Mouse (Mus musculus) embryo, embryonic 10.5 days (tissue): ENCODE measurements around the gene Btbd9.

Source experiments
- DNase-seq: peaks from one replicate; pipeline ENCODE4 v3.0.0-alpha.2; 2015; ENCODE audit warnings: low spot score

Btbd9 gene

DNA sequence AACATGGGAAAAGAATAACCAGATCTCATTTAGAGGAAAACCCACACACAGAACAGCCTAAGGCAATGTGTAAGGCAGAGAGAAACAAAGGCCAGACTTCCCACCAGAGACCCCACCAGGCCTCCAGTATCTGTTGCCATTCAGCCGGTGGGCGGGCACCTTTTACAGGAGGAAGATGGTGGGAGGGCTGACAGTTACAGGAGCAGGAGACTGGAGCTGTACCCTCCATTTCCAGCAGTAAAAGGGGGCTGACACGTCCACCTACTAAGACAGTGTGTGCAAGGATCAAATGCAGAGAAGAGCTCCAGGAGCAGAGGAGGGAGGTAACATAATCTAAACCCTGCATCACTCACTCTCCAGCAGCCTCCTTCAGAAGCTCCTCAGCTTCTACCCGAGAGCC, 123.0 kb downstream of the Btbd9 start:
- DNase-seq: no peak

- DNase-seq: no peak
Observed at GRCm38 (mm10) chr17:30452363-30452762, 123.9 kb downstream of the Btbd9 start.

GRCm38 (mm10) chr17:30448562-30448961, 127.7 kb downstream of the Btbd9 start:
- DNase-seq: no peak

- no peak for DNase-seq
Observed at GRCm38 (mm10) chr17:30445805-30446441, 130.4 kb downstream of the Btbd9 start.

DNA sequence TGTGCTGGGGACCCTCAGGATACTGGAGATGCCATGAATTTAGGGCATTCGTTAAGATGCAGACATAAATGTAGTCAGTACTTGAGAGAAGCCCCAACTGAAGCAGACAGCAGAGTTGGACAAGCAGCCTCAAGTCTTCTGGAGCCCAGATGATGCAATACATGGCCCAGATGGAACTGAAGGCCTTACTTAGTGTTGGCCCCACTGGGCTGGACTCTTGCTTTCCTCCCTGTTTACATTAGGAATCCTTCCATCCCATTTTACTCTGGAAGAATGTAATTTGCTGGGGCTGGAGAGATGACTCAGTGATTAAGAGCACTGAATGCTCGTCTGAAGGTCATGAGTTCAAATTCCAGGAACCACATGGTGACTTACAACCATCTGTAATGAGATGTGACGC, 136.6 kb downstream of the Btbd9 start:
- no peak for DNase-seq

DNA sequence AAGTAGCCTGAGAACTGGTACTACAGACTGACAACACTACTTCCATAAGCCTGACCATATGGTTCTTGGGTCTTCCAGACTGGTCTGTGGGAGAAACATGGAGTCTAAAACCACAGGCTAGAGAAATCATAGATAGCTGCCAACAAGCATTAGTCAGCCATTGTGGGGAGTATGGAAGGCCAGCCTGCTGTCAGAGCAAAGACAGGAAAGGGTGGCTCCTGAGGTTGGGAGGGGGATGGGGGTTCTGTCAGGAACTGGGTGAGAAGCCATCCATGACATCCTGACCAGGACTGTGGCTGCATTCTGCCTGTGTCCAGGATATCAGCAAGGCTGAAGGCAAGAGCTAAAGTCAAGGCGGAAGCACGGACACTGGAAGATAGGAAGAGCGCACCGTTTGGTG, 137.5 kb downstream of the Btbd9 start:
- DNase-seq: no peak

DNA sequence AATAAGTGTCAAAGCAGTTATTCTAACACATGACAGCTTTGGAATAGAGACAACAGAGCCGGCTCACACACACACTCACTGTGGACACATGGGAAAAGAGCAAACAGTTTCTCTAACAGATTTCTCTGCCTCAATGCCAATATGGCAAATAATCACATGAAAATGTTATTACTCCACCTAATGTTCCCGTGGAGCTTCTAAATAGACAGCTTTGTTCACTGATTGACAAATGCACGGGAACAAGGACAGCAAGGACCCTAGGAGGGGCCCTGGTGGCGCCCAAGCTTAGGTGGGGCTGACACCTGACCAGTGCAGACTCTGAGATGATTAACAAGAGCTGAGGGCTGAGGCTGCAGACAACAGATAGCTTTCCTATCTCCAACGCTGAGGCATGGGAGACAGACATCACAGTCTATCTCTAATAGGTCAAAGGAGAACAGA, 140.2 kb downstream of the Btbd9 start:
- DNase-seq: no peak

DNA sequence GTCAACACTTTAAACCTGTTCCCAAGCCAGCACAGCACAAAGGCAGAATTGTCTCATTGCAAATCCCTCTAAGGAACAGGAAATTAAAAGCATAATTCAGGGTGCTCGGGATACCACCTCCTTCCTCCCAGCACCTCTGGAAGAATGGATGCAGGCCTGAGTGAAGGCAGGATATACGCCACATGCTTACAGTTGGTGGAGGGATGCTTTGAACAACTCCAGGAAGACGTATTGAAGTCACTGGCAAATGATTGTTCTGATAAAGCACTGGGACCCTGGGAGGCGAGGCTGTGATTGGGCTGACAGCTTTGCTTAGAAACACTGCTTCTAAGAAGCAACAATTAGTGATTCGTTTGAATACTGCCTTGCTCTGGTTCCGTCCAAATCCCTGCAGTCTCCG, 140.8 kb downstream of the Btbd9 start:
- no peak for DNase-seq

- no peak for DNase-seq
Observed at GRCm38 (mm10) chr17:30432094-30432493, 144.2 kb downstream of the Btbd9 start.

DNA sequence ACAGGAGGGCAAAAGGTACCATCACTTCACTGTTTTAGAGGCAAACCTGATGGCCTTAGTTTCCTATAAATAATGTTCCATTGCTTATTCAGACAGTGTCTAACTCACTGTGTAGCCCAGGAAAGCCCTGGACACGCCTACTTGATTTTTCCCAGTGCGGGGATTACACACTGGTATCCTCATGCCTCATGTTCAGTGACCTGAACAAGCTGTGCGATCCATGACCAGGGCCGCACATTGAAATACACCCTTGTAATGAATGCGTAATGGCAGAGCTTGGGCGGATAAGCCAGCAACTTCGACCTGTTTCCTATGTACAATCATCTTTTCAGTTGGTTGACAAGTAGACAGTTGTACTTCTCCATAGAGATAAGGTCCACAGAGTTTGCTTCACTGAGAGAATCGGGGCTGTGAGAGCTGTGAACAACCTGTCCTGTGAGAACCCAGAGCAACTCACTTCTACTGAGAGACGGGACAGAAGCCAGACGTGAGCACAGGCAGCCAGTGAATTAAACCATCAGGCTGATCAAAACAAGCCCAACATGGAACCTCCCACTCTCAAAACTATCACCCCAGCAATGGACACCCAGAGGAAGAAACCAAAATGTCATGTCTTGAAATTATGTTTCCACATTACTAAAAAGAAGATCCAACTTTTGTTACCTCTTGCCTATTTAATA, 145.2 kb downstream of the Btbd9 start:
- no peak for DNase-seq

- no peak for DNase-seq
Observed at GRCm38 (mm10) chr17:30428661-30429060, 147.6 kb downstream of the Btbd9 start.

DNA sequence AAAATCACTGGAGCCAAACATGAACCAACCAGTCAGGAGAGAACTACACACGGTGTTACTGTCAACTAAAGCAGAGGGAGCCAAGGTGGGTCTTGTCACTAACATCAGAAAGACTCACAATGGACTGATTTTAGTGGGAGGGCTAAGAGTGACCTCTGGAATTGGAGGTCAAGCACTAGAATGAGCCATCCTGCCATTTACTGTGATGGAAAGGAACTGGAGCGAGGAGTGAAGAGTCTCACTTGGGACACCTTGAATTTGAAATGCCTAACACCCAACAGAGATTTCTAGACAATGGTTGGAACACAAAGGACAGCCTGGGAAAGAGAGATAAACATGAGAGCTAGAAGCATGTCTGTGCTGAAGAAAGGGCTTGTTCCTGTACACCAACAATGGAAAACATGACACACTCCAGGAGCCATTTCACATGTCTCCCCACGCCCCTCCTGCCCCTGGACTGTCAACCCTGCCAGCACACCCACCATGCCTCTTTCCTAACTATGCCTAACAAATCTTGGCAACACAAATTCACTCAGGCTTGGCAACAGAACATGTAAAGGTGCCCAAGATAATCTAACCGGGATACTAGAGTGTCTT, 152.9 kb downstream of the Btbd9 start:
- DNase-seq: no peak

DNA sequence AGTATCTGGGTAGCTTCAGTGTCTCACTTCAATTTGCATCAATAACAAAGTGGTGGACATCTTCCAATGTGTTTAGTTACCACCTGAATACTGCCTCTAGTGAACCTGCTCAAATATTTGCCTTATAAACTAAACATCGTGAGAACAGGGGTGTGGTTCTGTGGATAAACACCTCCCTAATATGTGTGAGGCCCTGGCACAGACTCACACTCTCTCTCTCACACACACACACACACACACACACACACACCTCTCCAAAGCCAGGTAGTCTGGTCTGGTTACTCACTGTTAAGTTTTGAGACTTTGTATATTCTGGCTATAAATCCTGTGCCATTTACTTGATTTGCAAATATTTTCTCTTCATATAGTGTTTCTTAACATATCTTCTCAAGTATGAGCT, 154.0 kb downstream of the Btbd9 start:
- DNase-seq: no peak

DNA sequence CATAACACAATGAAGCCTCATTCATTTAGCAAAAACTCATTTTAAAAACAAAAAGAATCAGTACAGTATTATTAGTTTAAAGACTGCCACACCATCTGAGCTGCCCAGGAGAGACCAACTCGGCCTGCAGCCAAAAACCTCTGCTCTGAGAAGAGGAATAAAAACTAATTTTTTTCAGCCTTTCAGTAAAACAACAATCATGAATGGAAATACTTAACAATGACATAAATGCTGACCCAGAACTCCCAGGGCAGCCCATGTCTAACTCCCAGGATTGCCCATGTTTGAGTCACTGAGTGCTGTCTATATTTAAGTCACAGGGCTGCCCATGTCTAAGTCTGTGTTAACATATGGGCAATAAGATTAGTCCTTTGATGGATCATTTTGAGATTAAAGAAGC, 155.0 kb downstream of the Btbd9 start:
- DNase-seq: no peak

DNA sequence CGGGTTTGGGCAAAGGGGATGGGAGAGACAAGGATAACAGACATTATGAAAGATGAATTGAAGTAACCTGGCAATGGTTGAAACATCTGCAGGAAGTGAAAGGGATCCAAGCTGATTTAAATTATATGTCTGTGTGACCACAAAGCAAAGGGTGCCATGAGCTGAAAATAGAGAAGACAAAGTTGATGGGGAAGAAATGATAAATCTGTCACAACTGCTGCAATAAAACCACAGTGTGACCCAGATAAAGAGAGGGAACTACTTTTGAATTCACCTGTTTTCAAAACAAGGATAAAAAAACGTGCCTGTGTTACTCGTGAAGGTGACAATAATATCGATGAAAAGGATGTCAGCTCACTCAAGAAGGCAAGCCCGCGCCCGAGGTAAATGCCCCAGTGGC, 156.8 kb downstream of the Btbd9 start:
- DNase-seq: no peak

DNA sequence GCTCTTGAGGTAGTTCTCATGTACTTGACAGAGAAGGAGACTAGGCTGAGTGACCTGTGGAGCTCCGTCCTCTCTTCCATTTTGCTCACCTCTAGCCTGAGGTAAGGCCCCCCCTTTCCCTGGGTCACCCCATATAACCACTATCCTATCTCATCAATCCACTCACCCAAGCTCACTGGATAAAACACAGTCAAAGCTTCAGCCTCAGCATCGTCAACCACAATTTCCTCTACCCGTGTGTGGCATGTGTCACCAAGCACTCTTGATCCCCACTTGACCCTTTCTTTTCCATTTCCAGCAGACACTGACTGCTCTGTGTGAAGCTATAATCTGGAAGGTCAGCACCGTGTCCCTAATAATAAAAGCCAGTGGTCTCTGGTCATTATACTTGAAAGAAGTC, 157.8 kb downstream of the Btbd9 start:
- DNase-seq: no peak

DNA sequence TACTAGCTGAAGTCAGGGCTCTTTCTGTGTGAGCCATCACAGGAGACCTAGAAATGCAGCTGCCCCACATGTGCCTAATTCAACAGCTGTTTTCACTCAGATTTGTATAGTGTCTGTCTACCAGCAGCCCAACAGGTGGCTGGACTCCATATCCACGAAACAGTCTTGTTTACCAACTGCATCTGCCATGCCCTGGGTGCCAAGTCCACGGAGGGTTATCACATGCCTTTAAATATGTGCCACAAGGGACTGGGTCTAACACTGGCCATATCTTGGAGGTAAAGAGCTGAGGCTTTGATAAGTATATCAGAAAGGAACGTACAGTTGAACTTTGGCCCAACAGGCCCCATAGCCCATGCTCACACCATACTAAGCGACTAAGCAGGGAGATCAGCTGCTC, 159.2 kb downstream of the Btbd9 start:
- DNase-seq: peak; percentile 20

DNA sequence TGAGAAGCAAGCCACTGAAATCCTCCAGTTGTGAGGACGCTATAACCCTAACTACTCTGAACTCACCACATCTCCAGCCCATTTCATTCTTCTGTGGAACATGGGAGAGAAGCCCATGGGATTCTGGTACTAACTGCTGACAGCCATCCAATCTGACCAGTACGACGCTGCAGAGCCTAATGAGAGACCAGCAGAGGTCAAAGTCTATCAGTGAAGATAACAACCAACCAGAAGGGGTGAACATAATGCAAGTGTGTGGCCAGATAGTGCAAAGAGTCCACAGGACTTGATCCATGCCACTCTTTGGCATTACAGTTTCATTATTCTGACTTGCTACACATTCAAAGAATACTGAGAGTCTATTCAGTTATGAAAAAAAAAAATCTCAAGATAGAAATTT, 160.6 kb downstream of the Btbd9 start:
- DNase-seq: no peak

DNA sequence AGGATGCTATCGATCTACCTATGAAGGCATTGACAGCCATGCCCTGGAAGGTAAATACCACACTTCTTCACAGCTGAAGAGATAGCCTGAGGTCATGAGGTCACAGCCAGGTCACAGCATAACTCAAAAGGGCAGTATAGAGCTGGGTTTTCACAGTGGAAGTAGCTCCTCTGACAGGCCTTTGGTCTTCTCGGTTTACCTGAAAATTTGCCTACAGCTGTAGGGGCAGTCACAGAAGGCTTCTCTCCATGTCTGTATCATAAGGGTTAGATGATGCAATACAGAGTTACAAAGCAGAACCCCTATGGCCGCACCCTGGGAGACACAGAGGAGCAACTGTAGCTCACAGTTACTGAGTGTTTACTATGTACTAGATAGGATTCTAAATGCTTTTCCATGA, 163.3 kb downstream of the Btbd9 start:
- no peak for DNase-seq

DNA sequence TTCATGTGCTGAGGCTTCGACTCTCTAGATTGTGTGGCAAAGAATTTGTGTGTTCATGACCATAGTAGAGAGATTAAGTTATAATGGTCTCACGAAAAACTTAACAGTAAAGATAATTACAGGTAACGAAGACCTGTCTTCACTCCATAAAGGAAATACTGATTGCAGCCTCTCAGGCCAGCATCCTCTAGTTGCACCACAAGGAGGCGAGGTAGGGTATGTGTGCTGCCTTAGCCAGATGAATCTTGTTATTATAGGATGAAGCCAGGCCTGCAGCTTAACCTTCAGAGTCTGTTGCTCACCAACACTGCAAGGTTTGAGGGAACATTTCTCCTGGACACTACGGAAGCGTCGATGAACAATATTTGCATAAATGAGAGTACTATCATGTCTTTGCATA, 170.3 kb downstream of the Btbd9 start:
- DNase-seq: no peak

- no peak for DNase-seq
Observed at GRCm38 (mm10) chr17:30402871-30403270, 173.4 kb downstream of the Btbd9 start.

- DNase-seq: no peak
Observed at GRCm38 (mm10) chr17:30395261-30395660, 181.0 kb downstream of the Btbd9 start.

- DNase-seq: no peak
Observed at GRCm38 (mm10) chr17:30392031-30392430, 184.3 kb downstream of the Btbd9 start.

GRCm38 (mm10) chr17:30391220-30391619, 185.1 kb downstream of the Btbd9 start:
- no peak for DNase-seq
